In genomic region chr17:7623392-7623791, GRCm38 (mm10) we compare ENCODE assay signal across 34 mouse cellular contexts.
"Had no signal": no experiment of that assay in that cellular context is flagged by ENCODE, and none has a peak within 500 bp of the region (broad histone marks: within the 10 kb centered on the region; RNA-seq: fewer than 3 reads in every experiment).

No protein-coding gene starts in this region.

- H3K4me1 ChIP-seq: heart, embryonic 13.5 days; heart, embryonic 15.5 days; hindbrain, embryonic 10.5 days; hindbrain, embryonic 12.5 days; hindbrain, embryonic 13.5 days; hindbrain, embryonic 15.5 days; intestine, embryonic 15.5 days; kidney, embryonic 15.5 days had no signal

- H3K4me2 ChIP-seq: heart, embryonic 11.5 days; heart, embryonic 13.5 days; heart, embryonic 15.5 days; hindbrain, embryonic 12.5 days; hindbrain, embryonic 13.5 days; hindbrain, embryonic 14.5 days; hindbrain, embryonic 15.5 days; intestine, embryonic 15.5 days; kidney, embryonic 15.5 days had no signal

- ATAC-seq: hindbrain, embryonic 16.5 days; hindbrain, postnatal 0 days; inflammation-experienced regulatory T-cells, adult 6 months; intestine, embryonic 15.5 days; intestine, embryonic 16.5 days; intestine, postnatal 0 days had no signal

- H3K4me3 ChIP-seq: heart, embryonic 13.5 days; heart, embryonic 15.5 days; hindbrain, embryonic 10.5 days; hindbrain, embryonic 12.5 days; hindbrain, embryonic 13.5 days; hindbrain, embryonic 15.5 days; intestine, embryonic 15.5 days; kidney, embryonic 15.5 days; layer of hippocampus, adult 2 months; left cerebral cortex, adult 2 months had no signal

- DNase-seq: heart, postnatal 10 days; heart, postnatal 14 days; heart, postnatal 36 days; heart, postnatal 4 days; kidney, adult 11 months; kidney, adult 18-20 months; kidney, adult 2 months; kidney, adult 8-10 months; kidney, adult 9 months; kidney, postnatal 10 days; kidney, postnatal 14 days; kidney, postnatal 25 days; kidney, postnatal 36 days; kidney, postnatal 4 days; layer of hippocampus, adult 9-11 months; layer of hippocampus, postnatal 36 days had no signal

- H3K9me3 ChIP-seq: heart, embryonic 15.5 days; hindbrain, embryonic 10.5 days; hindbrain, embryonic 12.5 days; hindbrain, embryonic 13.5 days; hindbrain, embryonic 15.5 days; intestine, embryonic 15.5 days; kidney, embryonic 15.5 days had no signal

- H3K9ac ChIP-seq: heart, embryonic 13.5 days; heart, embryonic 15.5 days; hindbrain, embryonic 12.5 days; hindbrain, embryonic 13.5 days; hindbrain, embryonic 14.5 days; hindbrain, embryonic 15.5 days; intestine, embryonic 15.5 days; kidney, embryonic 15.5 days had no signal

- H3K27me3 ChIP-seq: heart, embryonic 13.5 days; heart, embryonic 15.5 days; hindbrain, embryonic 12.5 days; hindbrain, embryonic 13.5 days; hindbrain, embryonic 15.5 days; intestine, embryonic 15.5 days; kidney, embryonic 15.5 days had no signal

- H3K27ac ChIP-seq: heart, embryonic 13.5 days; heart, embryonic 15.5 days; hindbrain, embryonic 10.5 days; hindbrain, embryonic 12.5 days; hindbrain, embryonic 13.5 days; hindbrain, embryonic 14.5 days; hindbrain, embryonic 15.5 days; hindbrain, postnatal 0 days; intestine, embryonic 15.5 days; kidney, embryonic 15.5 days; kidney, postnatal 0 days; layer of hippocampus, adult 2 months; left cerebral cortex, adult 2 months had no signal

- H3K36me3 ChIP-seq: heart, embryonic 13.5 days; heart, embryonic 15.5 days; hindbrain, embryonic 10.5 days; hindbrain, embryonic 12.5 days; hindbrain, embryonic 13.5 days; hindbrain, embryonic 15.5 days; intestine, embryonic 15.5 days; kidney, embryonic 15.5 days had no signal
